Mouse (Mus musculus) telencephalon, adult 2 months (tissue): Measurements from ENCODE around the gene Nfic.
"Not testable (repeated sequence)": the region's sequence is repeated elsewhere in the genome, so short reads cannot be mapped to it uniquely, and the experiment has no call there.

Source experiments
- DNase-seq: peaks from one replicate; pipeline ENCODE4 v3.0.0-alpha.2; 2011; ENCODE audit warnings: low read depth, low spot score

Nfic gene

GRCm38 (mm10) chr10:81460951-81461350 is 5.5 kb upstream of the Nfic start:
- DNase-seq: no peak

- no peak for DNase-seq
Measured at GRCm38 (mm10) chr10:81460471-81460870, 5.0 kb upstream of the Nfic start.

- DNase-seq: no peak
Measured at GRCm38 (mm10) chr10:81459399-81459798, 4.0 kb upstream of the Nfic start.

- no peak for DNase-seq
Measured at GRCm38 (mm10) chr10:81458267-81458666, 2.8 kb upstream of the Nfic start.

GRCm38 (mm10) chr10:81457624-81458023 is 2.2 kb upstream of the Nfic start:
- no peak for DNase-seq

- DNase-seq: no peak
Measured at GRCm38 (mm10) chr10:81456983-81457563, 1.6 kb upstream of the Nfic start.

GRCm38 (mm10) chr10:81454106-81454505 is 1.3 kb downstream of the Nfic start:
- no peak for DNase-seq

- DNase-seq: no peak
Measured at GRCm38 (mm10) chr10:81452947-81453288, 2.5 kb downstream of the Nfic start.

GRCm38 (mm10) chr10:81452237-81452946 is 3.0 kb downstream of the Nfic start:
- DNase-seq: no peak

- DNase-seq: no peak
Measured at GRCm38 (mm10) chr10:81451365-81451745, 4.1 kb downstream of the Nfic start.

GRCm38 (mm10) chr10:81450641-81451364 is 4.6 kb downstream of the Nfic start:
- DNase-seq: no peak

- DNase-seq: no peak
Measured at GRCm38 (mm10) chr10:81450140-81450539, 5.3 kb downstream of the Nfic start.

GRCm38 (mm10) chr10:81445516-81445915 is 9.9 kb downstream of the Nfic start:
- not testable (repeated sequence) for DNase-seq

GRCm38 (mm10) chr10:81441019-81441418 is 14.4 kb downstream of the Nfic start:
- DNase-seq: no peak

- DNase-seq: no peak
Measured at GRCm38 (mm10) chr10:81435436-81435835, 20.0 kb downstream of the Nfic start.

- no peak for DNase-seq
Measured at GRCm38 (mm10) chr10:81434361-81435263, 20.8 kb downstream of the Nfic start.

GRCm38 (mm10) chr10:81433541-81434289 is 21.7 kb downstream of the Nfic start:
- no peak for DNase-seq

- peak; percentile 95 for DNase-seq
Measured at GRCm38 (mm10) chr10:81432868-81433262, 22.6 kb downstream of the Nfic start.

- no peak for DNase-seq
Measured at GRCm38 (mm10) chr10:81432169-81432867, 23.1 kb downstream of the Nfic start.

GRCm38 (mm10) chr10:81431526-81432168 is 23.8 kb downstream of the Nfic start:
- no peak for DNase-seq
